Mouse (Mus musculus) neural tube, embryonic 14.5 days (tissue): ENCODE data around the gene Spata18. TPM values are rescaled to one million over a fixed set of nuclear protein-coding genes. Genes with fewer than 3 reads are reported as not detected.

Source experiments
- ATAC-seq: fragments of 200-750 bp; cut with Nextera tagmentation; 2 replicates; pipeline ENCODE4 v1.8.0; 2017; ENCODE audit warnings: low read depth, mild to moderate bottlenecking, moderate TSS enrichment, moderate library complexity
- H3K27ac ChIP-seq: fragments of 300-500 bp; sonication (generic); 2 replicates; pipeline ENCODE4 v1.5.1; 2014; ENCODE audit warnings: low read depth, mild to moderate bottlenecking, control low read depth, low read length, moderate library complexity, mixed read lengths
- H3K27me3 ChIP-seq: fragments of 300-500 bp; sonication (generic); 2 replicates; pipeline ENCODE4 v1.6.1; 2014; ENCODE audit warnings: low read length; ENCODE audit not compliant: control insufficient read depth, insufficient read depth
- H3K36me3 ChIP-seq: fragments of 300-500 bp; sonication (generic); 2 replicates; pipeline ENCODE4 v1.6.1; 2014; ENCODE audit warnings: low read length, mixed read lengths; ENCODE audit not compliant: control insufficient read depth, insufficient read depth
- H3K4me1 ChIP-seq: fragments of 300-500 bp; sonication (generic); 2 replicates; pipeline ENCODE4 v1.6.1; 2014; ENCODE audit warnings: low read length; ENCODE audit not compliant: control insufficient read depth, insufficient read depth
- H3K4me2 ChIP-seq: fragments of 300-500 bp; sonication (generic); 2 replicates; pipeline ENCODE4 v1.6.1; 2014; ENCODE audit warnings: mild to moderate bottlenecking, low read depth, low read length, control low read depth
- H3K4me3 ChIP-seq: fragments of 300-500 bp; sonication (generic); 2 replicates; pipeline ENCODE4 v1.5.1; 2014; ENCODE audit warnings: low read depth, low read length, control low read depth, mixed read lengths
- H3K9ac ChIP-seq: fragments of 300-500 bp; sonication (generic); replicated peaks from 2 replicates; pipeline ENCODE4 v1.6.1; 2014; ENCODE audit warnings: low read depth, mild to moderate bottlenecking, control low read depth, low read length, mixed read lengths
- H3K9me3 ChIP-seq: fragments of 300-500 bp; sonication (generic); 2 replicates; pipeline ENCODE4 v1.6.1; 2016; ENCODE audit warnings: low read length; ENCODE audit not compliant: control insufficient read depth
- WGBS: fragments of 180-500 bp; shearing (Covaris S2); extraction: QIAGEN DNeasy Blood & Tissue Kit; methylation state at CpG from one replicate; pipeline ENCODE4 v1.1.7; 2014; 5-methylcytosine and 5-hydroxymethylcytosine counted together
- polyA plus RNA-seq: library from polyadenylated mRNA; unstranded; fragments of >200 nt; fragmentation: Nextera tagmentation; extraction: Ambion mirVana; gene quantifications from 2 replicates; pipeline ENCODE4 v1.2.1, GENCODE M21; 2014

Gene Spata18
- polyA plus RNA-seq, 1 experiment from 2014 or later, result 0.24 TPM

GRCm38 (mm10) chr5:73642091-73642490, 9.1 kb upstream of the Spata18 start:
- 83% methylated on average over 4 of the region's 4 CpGs for WGBS
- no peak for ATAC-seq
- Histone ChIP-seq H3K27ac (no peak overlapping the region), H3K4me2 (no peak overlapping the region), H3K4me3 (no peak overlapping the region), H3K9ac (no peak overlapping the region), H3K9me3 (no peaks in the 10 kb centered on the region), H3K4me1 (no peaks in the 10 kb centered on the region), H3K36me3 (no peaks in the 10 kb centered on the region; the same call in none of the 2 replicates), H3K27me3 (no peaks in the 10 kb centered on the region)

- Histone ChIP-seq H3K9ac (peak within 1 kb of the TSS; percentile 82), H3K4me2 (peak within 1 kb of the TSS; percentile 70), H3K4me1 (peaks cover 8% of the 10 kb centered on the region), H3K36me3 (no peaks in the 10 kb centered on the region), H3K27me3 (peaks cover 24% of the 10 kb centered on the region), H3K4me3 (peak within 1 kb of the TSS; percentile 81), H3K9me3 (no peaks in the 10 kb centered on the region), H3K27ac (no peak within 1 kb of the TSS)
- peak; percentile 85 for ATAC-seq
- under 1% methylated on average over 62 of the region's 62 CpGs for WGBS
These were observed 3.8 kb upstream of the Spata18 start, which contains the start of gene Sgcb for GRCm38 (mm10) chr5:73647261-73647900. Sgcb (minus strand) TSS chr5:73647790.

GRCm38 (mm10) chr5:73650365-73650964, 714 bp upstream of the Spata18 start:
- Histone ChIP-seq H3K27ac (no peak overlapping the region), H3K27me3 (peaks cover 28% of the 10 kb centered on the region), H3K36me3 (no peaks in the 10 kb centered on the region), H3K9me3 (no peaks in the 10 kb centered on the region), H3K4me3 (peak overlapping the region; percentile 36), H3K9ac (no peak overlapping the region), H3K4me1 (peaks cover 8% of the 10 kb centered on the region), H3K4me2 (peak overlapping the region; percentile 75)
- no peak for ATAC-seq
- under 1% methylated on average over 15 of the region's 15 CpGs for WGBS

- peaks cover 8% of the 10 kb centered on the region for H3K4me1 ChIP-seq
- peak overlapping the region; percentile 75 for H3K4me2 ChIP-seq
- ATAC-seq, result no peak
- no peaks in the 10 kb centered on the region for H3K36me3 ChIP-seq
- H3K27ac ChIP-seq, result no peak overlapping the region
- H3K9me3 ChIP-seq, result no peaks in the 10 kb centered on the region
- H3K9ac ChIP-seq, result no peak overlapping the region
- WGBS, result under 1% methylated on average over 4 of the region's 4 CpGs
- H3K4me3 ChIP-seq, result no peak overlapping the region
- H3K27me3 ChIP-seq, result peaks cover 28% of the 10 kb centered on the region
These were observed 649 bp downstream of the Spata18 start for GRCm38 (mm10) chr5:73651855-73652201.

- Histone ChIP-seq H3K4me2 (no peak overlapping the region), H3K36me3 (no peaks in the 10 kb centered on the region), H3K27me3 (no peaks in the 10 kb centered on the region), H3K27ac (no peak overlapping the region), H3K4me1 (no peaks in the 10 kb centered on the region), H3K4me3 (no peak overlapping the region), H3K9ac (no peak overlapping the region), H3K9me3 (no peaks in the 10 kb centered on the region)
- no peak for ATAC-seq
- 86% methylated on average over 2 of the region's 2 CpGs for WGBS
These were observed 15.5 kb downstream of the Spata18 start for GRCm38 (mm10) chr5:73666695-73667094.

- Histone ChIP-seq H3K9ac (no peak overlapping the region), H3K27me3 (no peaks in the 10 kb centered on the region), H3K9me3 (no peaks in the 10 kb centered on the region), H3K36me3 (no peaks in the 10 kb centered on the region), H3K4me1 (no peaks in the 10 kb centered on the region), H3K4me3 (no peak overlapping the region), H3K27ac (no peak overlapping the region), H3K4me2 (no peak overlapping the region)
- WGBS, result 83% methylated on average over 2 of the region's 2 CpGs
- ATAC-seq, result no peak
These were observed 16.7 kb downstream of the Spata18 start for GRCm38 (mm10) chr5:73667877-73668276.

- Histone ChIP-seq H3K4me1 (no peaks in the 10 kb centered on the region), H3K36me3 (no peaks in the 10 kb centered on the region), H3K27ac (no peak overlapping the region), H3K9ac (no peak overlapping the region), H3K27me3 (no peaks in the 10 kb centered on the region), H3K9me3 (no peaks in the 10 kb centered on the region), H3K4me3 (no peak overlapping the region), H3K4me2 (peak overlapping the region; percentile 34; the same call in 1 of the 2 replicates)
- 54% methylated on average over 26 of the region's 26 CpGs for WGBS
- no peak for ATAC-seq
These were observed 18.2 kb downstream of the Spata18 start for GRCm38 (mm10) chr5:73669386-73669785.

GRCm38 (mm10) chr5:73675604-73676003, 24.4 kb downstream of the Spata18 start:
- Histone ChIP-seq H3K4me2 (no peak overlapping the region), H3K4me1 (no peaks in the 10 kb centered on the region), H3K4me3 (no peak overlapping the region), H3K9me3 (no peaks in the 10 kb centered on the region), H3K27ac (no peak overlapping the region), H3K27me3 (no peaks in the 10 kb centered on the region), H3K9ac (no peak overlapping the region), H3K36me3 (no peaks in the 10 kb centered on the region)
- no peak for ATAC-seq
- WGBS, result 86% methylated on average over 3 of the region's 3 CpGs

GRCm38 (mm10) chr5:73676626-73677025, 25.4 kb downstream of the Spata18 start:
- no peak for ATAC-seq
- Histone ChIP-seq H3K4me3 (no peak overlapping the region), H3K27ac (no peak overlapping the region), H3K4me1 (no peaks in the 10 kb centered on the region), H3K4me2 (no peak overlapping the region), H3K9me3 (no peaks in the 10 kb centered on the region), H3K36me3 (no peaks in the 10 kb centered on the region), H3K27me3 (no peaks in the 10 kb centered on the region), H3K9ac (no peak overlapping the region)
- WGBS, result 68% methylated on average over 13 of the region's 13 CpGs
